Mouse (Mus musculus): ENCODE data around the gene Trim65. TPM values are rescaled to one million over a fixed set of nuclear protein-coding genes. Genes with fewer than 3 reads are reported as not detected.

Gene Trim65
- polyA plus RNA-seq, 1 experiment from 2014 or later: 1.9 TPM

DNA sequence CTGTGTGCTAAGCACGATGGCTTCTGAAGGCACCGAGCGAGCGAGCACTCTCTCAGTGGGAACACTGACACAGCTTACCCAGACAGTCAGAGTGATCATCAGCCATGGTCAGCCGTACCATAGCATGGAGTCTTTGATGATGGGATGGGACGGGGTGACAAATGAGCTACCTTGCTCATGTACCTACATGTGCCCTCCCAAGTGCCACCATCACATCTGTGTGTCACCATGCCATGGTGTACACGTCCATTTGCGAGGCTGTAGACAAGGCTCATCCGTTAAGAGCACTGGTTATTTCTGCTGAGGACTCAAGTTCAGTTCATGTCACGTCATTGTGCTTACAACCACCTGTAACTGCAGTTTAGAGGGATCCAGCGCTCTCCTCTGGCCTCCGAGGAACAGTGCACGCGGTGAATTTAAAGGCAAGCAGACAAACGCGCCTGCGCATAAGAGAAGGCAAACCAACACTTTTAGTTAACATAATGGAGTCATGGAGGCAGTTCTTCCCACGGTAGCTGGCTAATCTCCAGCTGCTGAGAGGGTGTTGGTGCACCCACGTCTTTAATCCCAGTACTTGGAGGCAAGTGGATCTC is 19.2 kb downstream of the Trim65 start:
- 83% methylated on average over 19 of the region's 19 CpGs for WGBS
- peaks cover 65% of the 10 kb centered on the region for H3K27me3 ChIP-seq (replicated peaks; ENCODE audit: low read depth, poor library complexity, severe bottlenecking)
- no peak overlapping the region for H3K27ac ChIP-seq (replicated peaks)
- H3K4me1 ChIP-seq: peaks cover 41% of the 10 kb centered on the region
- H3K36me3 ChIP-seq (replicated peaks): no peaks in the 10 kb centered on the region
- DNase-seq (ENCODE audit: low spot score): no peak
- no peak overlapping the region for H3K4me3 ChIP-seq
- H3K9me3 ChIP-seq: no peaks in the 10 kb centered on the region

DNA sequence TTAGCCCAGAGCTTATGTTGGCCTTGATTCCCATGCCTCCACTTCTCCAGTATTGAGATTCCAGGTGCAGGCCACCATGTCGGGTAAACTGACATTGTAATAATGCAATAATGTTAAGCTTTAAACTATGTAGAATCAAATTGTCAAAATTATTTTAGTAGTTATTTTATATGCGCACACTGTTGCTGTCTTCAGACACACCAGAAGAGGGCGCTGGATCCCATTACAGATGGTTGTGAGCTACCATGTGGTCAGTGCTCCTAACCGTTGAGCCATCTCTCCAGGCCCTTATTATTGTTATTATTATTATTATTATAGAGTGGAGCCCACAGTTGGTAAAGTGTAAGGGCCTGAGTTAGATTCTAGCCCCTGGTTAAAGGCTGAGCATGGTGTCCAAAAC is 19.9 kb downstream of the Trim65 start:
- WGBS: 78% methylated on average over 4 of the region's 4 CpGs
- DNase-seq (ENCODE audit: low spot score): no peak

DNA sequence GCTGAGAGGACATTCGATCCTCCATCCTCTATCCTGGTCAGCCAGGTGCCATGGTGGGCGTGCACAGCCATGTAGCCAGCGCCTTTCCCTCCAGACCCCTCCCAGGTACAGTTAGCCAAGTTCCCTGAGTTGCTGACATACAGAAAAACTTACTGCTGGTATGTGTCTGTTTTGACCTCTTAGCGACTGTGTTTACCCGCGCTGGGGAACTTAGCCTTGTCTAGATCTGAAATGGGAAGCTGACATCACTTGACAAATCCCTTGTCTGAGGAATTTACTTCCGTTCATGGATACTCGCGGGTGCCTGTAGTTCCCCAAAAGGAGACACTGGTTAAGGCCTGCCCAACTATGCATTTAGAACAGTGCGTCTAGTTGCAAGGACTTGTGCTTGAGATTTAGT is 20.4 kb downstream of the Trim65 start:
- Histone ChIP-seq H3K9me3 (no peaks in the 10 kb centered on the region), H3K27ac (replicated peaks) (0 out of 2 replicates have a peak overlapping the region, but pooled peaks have one; percentile 72), H3K4me1 (peaks cover 49% of the 10 kb centered on the region), H3K4me3 (peak overlapping the region; percentile 55), H3K27me3 (replicated peaks; ENCODE audit: low read depth, poor library complexity, severe bottlenecking) (peaks cover 76% of the 10 kb centered on the region), H3K36me3 (replicated peaks) (no peaks in the 10 kb centered on the region)
- DNase-seq (ENCODE audit: low spot score): no peak
- WGBS: 28% methylated on average over 10 of the region's 10 CpGs

More for the DNA sequence above, 19.9 kb downstream of the Trim65 start:
- Histone ChIP-seq H3K36me3 (replicated peaks) (no peaks in the 10 kb centered on the region), H3K27ac (replicated peaks) (no peak overlapping the region), H3K27me3 (replicated peaks; ENCODE audit: low read depth, poor library complexity, severe bottlenecking) (peaks cover 71% of the 10 kb centered on the region), H3K4me3 (no peak overlapping the region), H3K9me3 (no peaks in the 10 kb centered on the region), H3K4me1 (peaks cover 45% of the 10 kb centered on the region)

- 3% methylated on average over 35 of the region's 35 CpGs for WGBS
- Histone ChIP-seq H3K9me3 (no peaks in the 10 kb centered on the region), H3K36me3 (replicated peaks) (no peaks in the 10 kb centered on the region), H3K27ac (replicated peaks) (peak overlapping the region; percentile 72), H3K4me3 (peak overlapping the region; percentile 55), H3K4me1 (peaks cover 52% of the 10 kb centered on the region), H3K27me3 (replicated peaks; ENCODE audit: low read depth, poor library complexity, severe bottlenecking) (peaks cover 80% of the 10 kb centered on the region)
- DNase-seq (ENCODE audit: low spot score): peak; percentile 49
These were observed 20.8 kb downstream of the Trim65 start for GRCm38 (mm10) chr11:116110131-116110530.

GRCm38 (mm10) chr11:116109441-116110081 is 21.4 kb downstream of the Trim65 start:
- Histone ChIP-seq H3K36me3 (replicated peaks) (no peaks in the 10 kb centered on the region), H3K4me1 (peaks cover 58% of the 10 kb centered on the region), H3K4me3 (peak overlapping the region; percentile 55), H3K9me3 (no peaks in the 10 kb centered on the region), H3K27ac (replicated peaks) (peak overlapping the region; percentile 72), H3K27me3 (replicated peaks; ENCODE audit: low read depth, poor library complexity, severe bottlenecking) (peaks cover 83% of the 10 kb centered on the region)
- WGBS: 2% methylated on average over 70 of the region's 70 CpGs
- peak; percentile 54 for DNase-seq (ENCODE audit: low spot score)

DNA sequence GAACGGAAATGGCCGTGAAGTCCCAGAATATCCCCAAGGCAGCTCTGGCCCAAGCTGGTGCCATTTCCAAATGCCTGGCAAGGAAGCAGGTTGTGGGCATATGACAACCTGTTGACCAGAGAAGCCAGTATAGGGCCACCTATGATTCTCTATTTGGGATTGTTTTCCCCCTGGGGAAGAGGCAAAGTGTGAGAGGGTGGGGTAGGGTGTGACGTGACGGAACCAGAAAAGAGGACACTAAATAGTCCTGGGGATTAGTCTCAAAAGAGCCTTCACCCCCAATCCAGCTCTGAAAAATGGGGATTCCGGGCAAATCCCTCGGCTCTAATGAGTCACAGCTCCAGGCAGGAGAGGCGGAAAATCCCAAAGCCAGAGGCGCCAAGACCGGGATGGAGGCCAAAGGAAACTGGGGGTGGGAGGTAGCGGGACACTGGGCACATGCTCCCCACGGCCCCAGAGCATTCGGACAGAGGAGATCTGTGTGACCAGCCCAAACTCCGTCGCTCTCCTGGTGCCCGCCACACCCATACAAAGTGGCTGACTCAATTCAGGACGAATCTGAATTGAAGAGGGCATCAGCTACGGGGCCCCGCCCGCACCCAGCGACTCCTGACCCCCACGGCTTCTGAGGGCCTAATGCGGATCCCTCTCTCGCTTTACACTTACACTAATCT is 22.3 kb downstream of the Trim65 start:
- Histone ChIP-seq H3K9me3 (no peaks in the 10 kb centered on the region), H3K4me1 (peaks cover 68% of the 10 kb centered on the region), H3K36me3 (replicated peaks) (no peaks in the 10 kb centered on the region), H3K27ac (replicated peaks) (no peak overlapping the region), H3K4me3 (peak overlapping the region; percentile 55), H3K27me3 (replicated peaks; ENCODE audit: low read depth, poor library complexity, severe bottlenecking) (peaks cover 83% of the 10 kb centered on the region)
- no peak for DNase-seq (ENCODE audit: low spot score)
- WGBS: 5% methylated on average over 23 of the region's 23 CpGs

GRCm38 (mm10) chr11:116107777-116108285 is 23.1 kb downstream of the Trim65 start:
- WGBS: 7% methylated on average over 19 of the region's 19 CpGs
- Histone ChIP-seq H3K36me3 (replicated peaks) (no peaks in the 10 kb centered on the region), H3K9me3 (no peaks in the 10 kb centered on the region), H3K27me3 (replicated peaks; ENCODE audit: low read depth, poor library complexity, severe bottlenecking) (peaks cover 79% of the 10 kb centered on the region), H3K4me3 (peak overlapping the region; percentile 44), H3K27ac (replicated peaks) (peak overlapping the region; percentile 54; the same call in 1 of the 2 replicates), H3K4me1 (peaks cover 75% of the 10 kb centered on the region)
- DNase-seq (ENCODE audit: low spot score): no peak

DNA sequence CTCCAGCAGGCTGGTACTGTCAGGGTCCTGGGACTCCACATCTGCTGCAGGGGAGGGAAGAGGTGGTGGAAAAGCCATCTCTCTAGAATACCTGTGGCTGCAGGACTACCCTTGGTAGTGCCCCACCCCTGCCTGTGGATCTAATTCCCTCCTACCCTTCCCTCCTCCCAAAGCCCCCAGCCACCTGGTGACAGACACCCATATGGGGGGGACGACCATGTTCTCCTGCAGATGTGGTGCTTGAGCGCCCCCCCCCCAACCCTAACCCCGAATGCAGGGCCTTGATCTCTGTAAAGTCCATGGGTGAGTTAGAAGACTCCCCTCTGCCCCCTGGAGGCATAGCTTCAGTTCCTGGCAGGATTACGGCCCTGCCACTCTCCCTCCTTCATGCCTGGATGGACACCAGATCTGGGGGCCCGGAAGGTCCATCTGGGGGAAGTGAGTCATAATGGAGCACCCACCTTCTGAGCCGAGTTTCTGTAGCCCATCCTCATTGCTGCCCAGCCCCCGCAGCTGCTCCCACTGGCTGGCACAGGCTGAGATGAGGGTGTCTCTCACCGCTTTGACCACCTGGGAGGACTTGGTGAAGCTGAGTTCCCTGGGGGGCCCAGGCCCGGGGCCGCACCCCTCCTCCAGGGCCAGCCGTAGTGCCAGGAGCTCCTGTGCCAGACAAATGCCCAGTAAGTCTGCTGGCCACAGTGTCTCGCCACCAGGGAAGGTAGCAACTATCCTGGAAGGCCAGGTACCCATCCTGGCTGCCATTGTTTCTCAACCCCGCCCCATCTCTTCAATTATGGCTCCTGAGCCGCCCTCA is 23.8 kb downstream of the Trim65 start:
- Histone ChIP-seq H3K27ac (replicated peaks) (peak overlapping the region; percentile 54), H3K9me3 (no peaks in the 10 kb centered on the region), H3K4me3 (peak overlapping the region; percentile 44), H3K4me1 (peaks cover 79% of the 10 kb centered on the region), H3K27me3 (replicated peaks; ENCODE audit: low read depth, poor library complexity, severe bottlenecking) (peaks cover 73% of the 10 kb centered on the region), H3K36me3 (replicated peaks) (no peaks in the 10 kb centered on the region)
- 18% methylated on average over 14 of the region's 14 CpGs for WGBS
- DNase-seq (ENCODE audit: low spot score): no peak

DNA sequence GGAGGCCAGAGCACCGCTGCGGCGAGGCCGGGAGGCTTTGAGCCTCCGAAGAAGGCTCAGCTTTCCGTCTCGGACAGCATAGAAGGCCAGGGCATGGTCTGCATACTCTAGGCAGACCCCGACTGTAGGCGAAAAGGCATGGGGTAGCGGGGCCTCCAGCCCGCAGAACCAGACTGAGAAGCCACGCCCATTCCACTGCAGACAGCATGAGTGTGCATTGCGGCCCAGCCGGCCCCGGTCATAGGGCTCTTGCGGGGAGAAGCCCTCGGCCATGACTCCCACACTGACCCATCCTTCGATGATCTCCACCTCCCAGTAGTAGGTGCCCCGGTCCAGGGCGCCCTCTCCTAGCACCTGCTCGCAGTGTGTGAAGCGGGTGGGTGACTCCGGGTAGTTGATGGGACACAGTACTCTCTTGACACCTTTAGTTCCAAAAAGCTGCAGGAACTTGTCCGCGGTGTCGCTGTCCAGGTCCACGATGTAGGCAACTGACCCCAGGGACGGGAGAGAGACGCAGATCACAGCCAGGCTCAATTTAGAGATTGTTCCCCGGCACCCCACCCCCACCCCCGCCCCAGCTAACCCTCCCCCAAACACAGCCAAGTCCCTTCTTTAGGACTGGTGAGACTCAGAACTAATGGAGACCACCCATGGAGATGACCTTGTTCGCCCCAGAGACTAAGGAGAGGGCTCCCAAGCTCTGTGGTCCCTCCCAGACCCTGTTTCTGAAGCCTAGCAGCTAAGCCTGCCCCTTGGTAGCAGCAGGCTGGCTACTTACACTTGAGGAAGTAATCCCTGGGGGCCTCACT is 24.6 kb downstream of the Trim65 start:
- no peaks in the 10 kb centered on the region for H3K9me3 ChIP-seq
- peak overlapping the region; percentile 51 for H3K27ac ChIP-seq (replicated peaks)
- H3K27me3 ChIP-seq (replicated peaks; ENCODE audit: low read depth, poor library complexity, severe bottlenecking): peaks cover 65% of the 10 kb centered on the region
- no peaks in the 10 kb centered on the region for H3K36me3 ChIP-seq (replicated peaks)
- H3K4me1 ChIP-seq: peaks cover 87% of the 10 kb centered on the region
- peak overlapping the region; percentile 44 for H3K4me3 ChIP-seq
- DNase-seq (ENCODE audit: low spot score): peak; percentile 61
- WGBS: 24% methylated on average over 32 of the region's 32 CpGs

DNA sequence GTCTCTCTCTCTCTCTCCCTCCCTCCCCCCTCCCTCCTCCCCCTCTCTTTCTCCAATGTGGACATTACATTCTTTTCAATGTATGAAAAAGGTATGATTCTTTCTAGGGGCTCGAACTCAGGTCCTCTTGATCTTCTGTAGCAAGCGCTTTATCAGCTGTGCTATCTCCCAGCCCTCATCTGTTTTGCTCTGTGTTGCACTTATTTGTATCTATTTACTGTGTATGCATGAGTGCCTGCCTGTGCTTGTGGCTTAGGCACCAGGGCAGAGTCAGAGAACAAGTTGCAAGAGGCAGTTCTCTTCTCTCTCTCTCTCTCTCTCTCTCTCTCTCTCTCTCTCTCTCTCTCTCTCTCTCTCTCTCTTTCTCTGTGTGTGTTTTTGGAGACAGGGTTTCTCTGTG is 25.9 kb downstream of the Trim65 start:
- H3K4me1 ChIP-seq: peaks cover 94% of the 10 kb centered on the region

DNA sequence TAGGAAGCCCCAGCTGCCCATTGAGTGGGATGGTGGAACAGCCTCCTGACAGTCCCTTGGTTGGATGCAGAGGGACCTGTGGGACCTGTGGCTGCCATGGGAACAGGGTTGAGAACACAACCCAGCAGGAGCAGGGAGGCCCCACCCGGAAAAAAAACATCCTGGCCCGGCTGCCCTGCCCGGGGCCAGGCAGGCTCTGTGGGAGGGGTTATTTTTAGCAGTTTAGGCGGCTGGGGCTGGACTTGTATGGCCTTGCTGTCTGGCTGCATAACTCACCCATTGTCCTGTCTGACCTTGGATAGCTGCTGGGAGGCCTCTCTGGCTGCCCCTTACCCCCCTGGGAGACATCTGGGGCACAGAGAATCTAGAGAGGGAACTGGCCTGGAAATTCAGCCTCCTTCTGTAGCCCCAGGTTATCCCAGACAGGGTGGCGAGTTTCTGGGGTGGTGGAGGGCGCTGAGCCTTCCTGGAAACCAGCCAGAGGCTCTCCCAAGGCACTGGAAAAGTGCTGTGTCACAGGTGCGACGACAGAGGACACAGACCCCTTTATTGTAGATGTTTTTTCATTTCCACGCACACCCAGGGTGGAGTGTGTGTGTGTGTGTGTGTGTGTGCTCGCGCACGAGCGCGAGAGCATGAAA is 26.8 kb downstream of the Trim65 start:
- Histone ChIP-seq H3K4me1 (peaks cover 88% of the 10 kb centered on the region), H3K9me3 (no peaks in the 10 kb centered on the region), H3K27ac (replicated peaks) (peak overlapping the region; percentile 82), H3K4me3 (peak overlapping the region; percentile 21), H3K36me3 (replicated peaks) (no peaks in the 10 kb centered on the region), H3K27me3 (replicated peaks; ENCODE audit: low read depth, poor library complexity, severe bottlenecking) (peaks cover 43% of the 10 kb centered on the region)
- DNase-seq (ENCODE audit: low spot score): peak; percentile 76
- WGBS: 37% methylated on average over 14 of the region's 14 CpGs

More for the DNA sequence above, 25.9 kb downstream of the Trim65 start:
- no peak for DNase-seq (ENCODE audit: low spot score)
- Histone ChIP-seq H3K9me3 (no peaks in the 10 kb centered on the region), H3K4me3 (no peak overlapping the region), H3K27ac (replicated peaks) (no peak overlapping the region), H3K36me3 (replicated peaks) (no peaks in the 10 kb centered on the region), H3K27me3 (replicated peaks; ENCODE audit: low read depth, poor library complexity, severe bottlenecking) (peaks cover 52% of the 10 kb centered on the region)
- 85% methylated on average over 2 of the region's 2 CpGs for WGBS
